Mouse (Mus musculus) liver, adult 2 months (tissue): Measurements from ENCODE around the gene Bag2.

ENCODE experiments used
- CTCF ChIP-seq: fragments of 200-500 bp; IDR thresholded peaks from 2 replicates; pipeline ENCODE4 v1.5.1; 2011; ENCODE audit warnings: low read depth, low read length, control low read depth
- POLR2A ChIP-seq: fragments of 200-500 bp; IDR thresholded peaks from 2 replicates; pipeline ENCODE4 v1.6.1; 2011; ENCODE audit warnings: low read length, control low read depth; ENCODE audit not compliant: insufficient read depth; ENCODE audit errors: extremely low read depth

DNA sequence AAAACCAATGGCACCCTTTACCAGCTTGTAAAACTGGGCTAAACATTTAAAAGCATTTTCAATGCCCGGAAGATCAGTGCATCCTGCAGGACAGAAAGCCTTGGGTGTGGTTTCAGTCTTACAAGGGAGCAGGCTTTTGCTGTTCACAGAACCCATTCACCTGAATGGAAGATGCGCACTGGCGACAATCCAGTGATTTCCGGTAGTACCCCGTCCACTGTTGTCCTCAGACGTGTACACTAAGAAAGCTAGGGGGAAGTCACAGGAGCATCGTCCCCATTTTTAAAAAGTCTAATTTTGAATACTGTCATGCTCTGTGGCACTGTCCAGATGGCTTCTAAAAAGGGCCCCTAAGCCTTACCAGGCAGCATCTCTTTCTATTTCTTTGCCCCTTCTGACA, 1.8 kb downstream of the Bag2 start:
- TF ChIP-seq CTCF (no peak), POLR2A (no peak)
